Mouse (Mus musculus): ENCODE results near the gene Gpr18.
"Not testable (repeated sequence)": the region's sequence is repeated elsewhere in the genome, so short reads cannot be mapped to it uniquely, and the experiment has no call there.

Gpr18 gene

DNA sequence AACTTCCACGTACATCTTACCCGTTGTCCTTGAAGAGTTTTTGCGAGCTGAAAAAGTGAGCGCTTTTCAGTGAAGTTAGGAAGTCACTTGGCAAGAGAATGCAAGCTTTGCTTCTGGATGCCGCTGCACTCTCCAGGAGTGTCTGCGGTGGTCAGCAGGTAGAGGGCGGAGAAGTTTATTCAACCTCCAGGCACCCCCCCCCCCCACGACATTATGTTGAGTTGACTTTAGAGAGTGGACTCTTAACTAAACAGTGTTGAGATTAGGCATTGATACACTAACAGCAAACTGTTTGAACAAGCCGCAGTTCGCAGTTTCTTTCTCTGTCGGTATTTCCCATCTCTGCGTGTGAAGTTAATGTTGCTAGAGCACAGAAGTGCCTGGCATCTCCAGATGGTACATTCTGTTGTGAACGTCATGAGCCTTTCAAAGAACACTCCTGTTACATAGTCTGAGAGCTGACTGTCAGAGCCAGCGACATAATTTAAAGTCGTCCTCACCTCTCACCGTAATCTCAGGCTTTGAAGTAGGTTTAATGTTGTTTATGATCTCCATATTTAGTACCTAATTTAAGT is 36.2 kb downstream of the Gpr18 start:
- peak; percentile 22 for DNase-seq

DNA sequence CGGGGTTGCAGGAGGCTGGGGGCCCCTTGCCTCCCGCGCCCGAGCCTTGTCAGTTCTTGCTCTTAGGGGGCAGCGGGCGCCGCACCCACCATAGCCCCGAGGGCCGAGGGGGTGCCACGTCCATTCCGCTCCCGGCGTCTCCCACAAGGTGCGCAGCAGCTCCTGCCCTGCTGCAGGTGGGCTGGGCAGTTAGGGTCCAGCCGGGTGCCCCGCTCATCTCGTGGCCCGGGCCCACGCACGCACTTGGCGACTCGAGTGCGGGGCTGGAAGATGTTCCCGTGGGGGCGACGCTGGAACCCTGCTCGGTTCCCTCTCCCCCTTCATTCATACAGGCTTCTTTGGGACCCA is 36.7 kb downstream of the Gpr18 start:
- DNase-seq, result no peak

DNA sequence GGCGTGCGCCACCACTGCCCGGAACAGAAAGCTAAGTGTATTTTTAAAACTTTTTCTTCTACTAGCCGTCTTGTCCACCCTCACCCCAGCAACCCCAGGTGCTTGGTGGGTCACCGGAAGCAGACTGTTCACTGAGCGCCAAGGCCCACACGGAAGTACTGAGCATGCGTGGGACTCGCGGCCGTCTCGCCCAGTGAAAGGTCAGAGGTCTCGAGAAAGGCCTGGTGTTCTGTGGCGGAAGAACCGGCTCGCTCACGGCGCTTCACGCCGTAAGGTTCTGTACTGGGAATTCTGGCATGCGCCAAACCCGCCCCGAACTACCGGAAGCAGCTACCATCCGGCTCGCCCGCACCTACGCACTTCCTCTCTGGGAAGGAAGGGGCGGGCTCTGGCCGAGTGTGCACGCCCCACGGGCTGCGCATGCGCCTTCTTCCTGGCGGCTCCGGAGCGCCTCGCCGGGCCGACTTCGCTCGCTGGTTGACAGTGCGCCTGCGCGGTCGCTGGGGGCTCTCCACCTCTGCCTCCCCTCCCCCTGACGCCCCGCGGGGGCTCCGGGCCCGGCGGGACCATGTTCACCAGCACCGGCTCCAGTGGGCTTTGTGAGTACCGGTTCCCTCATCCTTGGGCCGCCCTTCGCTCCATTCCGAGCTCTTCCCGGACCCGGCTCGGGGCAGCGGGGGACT is 37.3 kb downstream of the Gpr18 start, which contains the start of gene Ubac2:
Gene Ubac2 (plus strand): TSS at position 445 of the 683 bp plus-strand sequence.
- DNase-seq, result peak; percentile 99

DNA sequence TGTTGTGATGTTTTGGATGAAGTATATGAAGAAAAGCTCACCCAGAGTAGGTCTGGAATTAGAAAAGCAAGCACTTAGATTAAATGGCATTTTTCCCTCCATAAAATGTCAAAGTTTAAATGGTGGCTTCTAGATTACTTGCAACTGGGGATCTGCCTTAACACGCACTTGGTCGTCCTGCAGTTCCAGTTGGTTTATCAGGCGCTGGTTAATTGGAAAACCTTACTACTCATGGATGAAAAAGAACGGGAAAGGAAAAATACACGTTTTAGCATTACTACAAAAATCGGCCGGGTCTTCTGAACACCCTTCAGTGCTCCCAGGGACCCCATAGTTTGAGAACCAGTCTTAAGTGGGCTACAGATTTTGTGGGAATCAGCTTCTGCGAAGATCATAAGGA is 37.9 kb downstream of the Gpr18 start:
- no peak for DNase-seq

DNA sequence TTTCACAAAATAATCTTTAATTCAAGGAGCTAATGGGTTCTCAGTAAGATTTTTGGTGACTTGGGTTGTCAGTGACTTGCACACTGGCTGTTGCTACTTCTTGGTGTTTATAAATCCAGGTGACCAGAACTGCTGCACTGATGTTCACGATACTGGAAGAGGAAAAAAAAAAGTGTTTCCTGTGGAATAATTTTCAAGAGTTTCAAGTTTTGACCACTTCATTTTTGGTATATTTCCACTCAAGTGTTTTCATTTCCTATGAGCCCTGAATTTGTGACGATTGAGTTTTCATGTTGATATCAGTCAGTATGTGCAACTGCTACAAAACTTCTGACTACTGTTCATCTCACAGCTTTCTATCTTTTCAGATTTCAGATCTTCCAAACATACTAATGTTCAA is 38.7 kb downstream of the Gpr18 start:
- no peak for DNase-seq

DNA sequence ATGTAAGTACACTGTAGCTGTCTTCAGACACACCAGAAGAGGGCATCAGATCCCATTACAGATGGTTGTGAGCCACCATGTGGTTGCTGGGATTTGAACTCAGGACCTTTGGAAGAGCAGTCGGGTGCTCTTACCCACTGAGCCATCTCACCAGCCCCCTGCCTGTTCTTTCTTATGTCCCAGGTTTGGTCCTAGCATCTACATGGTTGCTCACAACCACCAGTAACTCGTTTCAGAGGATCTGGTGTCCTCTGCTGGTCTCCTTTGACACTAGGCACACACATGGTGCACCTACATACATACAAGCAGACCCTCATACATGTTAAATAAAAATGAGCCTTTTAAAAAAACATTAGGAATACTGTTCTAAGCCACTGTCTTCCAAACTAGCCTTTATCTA is 39.4 kb downstream of the Gpr18 start:
- DNase-seq, result not testable (repeated sequence)

DNA sequence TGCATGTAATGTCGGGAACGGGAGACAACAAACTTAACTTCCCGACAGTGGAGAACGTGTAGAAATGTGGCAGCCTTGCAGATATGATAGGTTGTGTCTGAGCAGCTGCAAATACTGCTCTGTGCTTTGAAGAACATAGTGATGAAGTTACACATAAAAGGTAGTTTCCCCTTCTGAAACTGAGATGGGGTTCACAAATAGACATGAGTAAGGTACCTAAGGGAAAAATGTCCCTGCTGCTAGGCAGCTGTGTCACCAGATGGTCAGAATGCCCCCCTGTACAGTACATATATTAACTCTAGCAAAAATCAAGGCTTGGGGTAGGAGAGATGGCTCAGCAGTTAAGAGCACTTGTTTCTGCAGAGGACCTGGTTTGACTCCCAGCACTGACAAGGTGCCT is 41.9 kb downstream of the Gpr18 start:
- no peak for DNase-seq

DNA sequence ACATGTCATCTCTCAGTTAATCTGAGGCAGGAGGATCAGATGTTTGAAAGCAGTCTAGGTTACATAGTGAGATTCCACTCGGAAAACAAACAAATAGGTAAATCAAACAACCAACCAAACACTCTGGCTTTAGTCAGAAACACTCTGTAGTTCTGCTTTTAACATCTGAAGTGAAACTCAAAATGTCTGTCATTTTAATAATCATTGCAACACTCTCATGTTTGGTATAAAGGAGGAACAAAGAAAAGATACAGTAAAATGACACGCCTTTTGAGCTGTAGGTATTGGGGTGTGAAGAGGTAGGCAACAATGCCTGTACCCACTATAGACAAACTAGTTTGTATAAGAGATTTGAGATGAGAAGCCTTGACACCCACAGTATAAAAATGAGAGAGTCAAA is 42.4 kb downstream of the Gpr18 start:
- no peak for DNase-seq

DNA sequence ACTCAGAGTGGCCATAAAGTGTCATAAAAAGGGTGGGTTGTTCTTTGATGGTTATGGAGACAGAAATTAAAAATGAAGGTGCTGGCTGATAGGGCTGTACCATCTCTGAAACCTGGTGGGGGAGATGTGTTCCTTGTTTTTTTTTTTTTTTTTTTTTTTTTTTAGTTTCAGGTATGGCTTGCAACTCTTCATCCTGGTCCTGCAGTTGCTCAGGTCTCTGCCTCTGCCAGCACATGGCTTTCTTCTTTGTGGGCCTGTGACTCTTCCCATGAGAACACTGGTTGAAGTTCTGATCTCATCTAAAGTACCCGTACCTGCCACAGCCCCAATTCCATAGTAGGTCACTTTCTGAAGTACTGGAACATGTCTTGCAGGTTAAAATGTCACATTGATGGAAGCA is 42.8 kb downstream of the Gpr18 start:
- DNase-seq, result no peak

DNA sequence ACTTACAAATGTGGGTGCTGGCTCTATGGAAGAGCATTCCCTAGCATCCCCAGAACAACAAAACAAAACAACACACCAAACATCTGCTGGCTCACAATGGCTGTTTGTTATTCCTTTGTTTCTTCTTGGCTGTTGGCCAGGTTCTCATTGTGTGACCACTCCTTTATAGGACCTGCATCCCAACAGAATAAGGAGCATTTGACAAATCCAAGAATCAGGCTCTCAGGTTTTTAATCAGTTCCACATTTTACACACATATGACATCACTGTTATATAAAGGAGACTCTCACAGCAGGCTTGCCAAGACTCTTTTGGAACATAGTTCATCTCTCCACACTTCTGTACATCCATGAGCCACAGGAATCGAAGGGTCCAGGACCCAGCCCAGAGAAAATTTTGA is 46.5 kb downstream of the Gpr18 start:
- no peak for DNase-seq

DNA sequence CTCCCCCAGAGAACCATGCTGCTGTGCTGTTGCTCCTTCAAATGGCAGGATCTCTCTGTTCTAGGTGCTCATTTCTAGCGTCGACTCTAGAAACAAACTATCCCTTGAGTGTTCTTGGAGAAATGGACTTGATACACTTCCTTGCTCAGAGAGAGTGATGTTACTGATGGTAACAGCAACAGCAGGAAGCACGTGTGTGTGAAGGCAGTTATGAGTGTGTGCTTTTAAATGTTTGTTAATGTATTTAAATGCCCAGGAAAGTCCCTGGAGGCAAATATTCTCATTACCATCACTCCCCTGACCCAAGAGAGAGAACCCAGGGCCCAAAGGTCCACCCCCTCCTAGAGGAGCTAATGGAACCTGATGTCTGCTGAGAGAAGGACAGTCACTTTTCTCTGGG is 49.0 kb downstream of the Gpr18 start:
- no peak for DNase-seq

DNA sequence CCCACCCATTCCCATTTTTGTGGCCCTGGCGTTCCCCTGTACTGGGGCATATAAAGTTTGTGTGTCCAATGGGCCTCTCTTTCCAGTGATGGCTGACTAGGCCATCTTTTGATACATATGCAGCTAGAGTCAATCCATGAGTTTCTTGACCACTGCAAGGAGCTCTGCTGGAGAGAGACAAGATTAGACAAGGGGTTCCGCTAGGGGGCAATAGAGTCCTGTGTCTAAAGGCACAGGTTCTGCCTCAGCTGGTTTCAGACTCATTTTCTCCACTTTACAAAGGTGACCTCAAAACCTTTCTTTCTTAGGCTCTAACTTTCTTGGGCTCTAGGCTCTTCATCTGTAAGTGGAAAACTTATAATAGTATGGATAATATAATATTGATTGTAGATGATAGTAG is 50.4 kb downstream of the Gpr18 start:
- peak; percentile 84 for DNase-seq

All from kidney, adult 9 months (tissue).